Mouse (Mus musculus): ENCODE results near the gene Ankzf1.

DNA sequence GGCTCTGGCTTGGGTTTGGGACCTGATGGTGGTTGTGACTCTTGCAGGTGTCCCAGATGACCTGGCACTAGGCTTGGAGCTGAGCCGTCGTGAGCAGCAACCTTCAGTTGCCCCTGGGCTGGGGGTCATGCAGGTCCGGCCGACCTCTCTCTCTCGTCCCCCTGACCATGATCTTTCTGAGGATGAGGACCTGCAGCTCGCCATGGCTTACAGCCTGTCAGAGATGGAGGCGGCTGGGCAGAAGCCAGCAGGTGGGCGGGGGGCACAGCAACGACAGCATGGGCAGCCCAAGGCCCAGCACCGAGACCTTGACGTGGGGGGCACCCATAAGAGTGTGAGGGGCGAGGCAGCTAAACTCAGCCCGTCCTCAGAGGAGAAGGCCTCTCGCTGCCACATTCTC is 51.5 kb downstream of the Ankzf1 start:
- TF ChIP-seq CTCF (IDR thresholded peaks at IDR 0.05; ENCODE audit: low read depth) (no peak), EP300 (IDR thresholded peaks at IDR 0.05; ENCODE audit: low read depth) (no peak)

Measured in liver, postnatal 0 days (tissue).